Mouse (Mus musculus): ENCODE measurements around the gene Caap1. TPM values are rescaled to one million over a fixed set of nuclear protein-coding genes. Genes with fewer than 3 reads are reported as not detected.

Gene Caap1
- polyA plus RNA-seq, 1 experiment: 1.6 TPM

DNA sequence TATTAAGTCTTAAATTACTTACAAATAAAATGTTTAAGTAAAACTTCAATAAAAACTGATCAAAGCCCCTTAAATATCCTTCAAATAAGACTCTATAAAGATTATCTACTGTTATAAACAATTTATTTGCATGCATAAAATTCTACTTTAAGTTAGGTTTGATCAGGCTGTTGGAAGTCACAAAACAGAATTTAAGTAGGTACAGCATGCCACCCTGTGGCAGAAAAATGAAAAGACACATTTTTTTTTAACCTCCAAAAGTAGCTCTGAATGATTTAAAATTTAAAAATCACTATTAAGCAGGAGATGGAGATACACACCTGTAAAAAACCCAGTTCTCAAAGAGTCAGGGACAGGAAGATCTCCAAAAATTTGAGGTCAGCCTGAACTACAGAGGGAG lies 33.3 kb downstream of the Caap1 start:
- no peak for DNase-seq (ENCODE audit: low read depth, low spot score)

DNA sequence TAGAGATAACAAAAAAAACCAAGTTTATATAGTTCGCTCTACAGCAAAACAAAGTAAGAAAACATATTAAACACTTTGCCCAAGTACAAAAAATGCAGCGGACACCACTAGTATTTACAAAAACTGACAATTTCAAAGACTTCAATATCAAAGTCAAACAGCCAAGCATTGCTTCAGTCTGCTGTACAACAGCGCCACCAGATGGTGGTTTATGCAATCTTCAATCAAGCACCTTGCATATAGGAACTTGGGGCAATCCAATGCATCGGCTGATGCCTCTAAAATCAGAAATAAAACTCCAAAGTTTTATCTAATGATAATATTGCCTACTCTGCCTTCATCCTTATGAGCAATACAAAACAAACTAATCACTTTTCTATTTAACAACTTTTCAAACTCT lies 39.0 kb downstream of the Caap1 start:
- no peak for DNase-seq (ENCODE audit: low read depth, low spot score)

DNA sequence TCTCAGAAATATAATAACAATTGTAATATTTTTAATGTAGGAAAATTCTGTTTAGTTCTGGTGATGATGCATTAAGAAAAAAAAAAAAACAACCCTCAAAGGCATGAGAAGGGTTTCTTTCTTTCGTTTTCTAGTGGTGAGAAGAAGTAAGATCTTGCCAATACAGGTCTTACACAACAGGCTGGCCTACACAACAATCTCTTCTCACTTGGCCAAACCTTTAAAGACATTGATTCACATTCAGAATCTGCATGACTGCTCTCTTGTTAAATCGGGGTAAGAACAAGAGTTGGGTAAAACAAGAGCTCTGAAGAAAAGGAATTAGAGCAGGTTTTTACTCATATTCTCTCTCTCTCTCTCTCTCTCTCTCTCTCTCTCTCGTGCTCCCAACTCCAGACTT lies 41.2 kb downstream of the Caap1 start:
- 82% methylated on average over 3 of the region's 3 CpGs for WGBS

More for the DNA sequence above, 39.0 kb downstream of the Caap1 start:
- WGBS: 72% methylated on average over 4 of the region's 4 CpGs

DNA sequence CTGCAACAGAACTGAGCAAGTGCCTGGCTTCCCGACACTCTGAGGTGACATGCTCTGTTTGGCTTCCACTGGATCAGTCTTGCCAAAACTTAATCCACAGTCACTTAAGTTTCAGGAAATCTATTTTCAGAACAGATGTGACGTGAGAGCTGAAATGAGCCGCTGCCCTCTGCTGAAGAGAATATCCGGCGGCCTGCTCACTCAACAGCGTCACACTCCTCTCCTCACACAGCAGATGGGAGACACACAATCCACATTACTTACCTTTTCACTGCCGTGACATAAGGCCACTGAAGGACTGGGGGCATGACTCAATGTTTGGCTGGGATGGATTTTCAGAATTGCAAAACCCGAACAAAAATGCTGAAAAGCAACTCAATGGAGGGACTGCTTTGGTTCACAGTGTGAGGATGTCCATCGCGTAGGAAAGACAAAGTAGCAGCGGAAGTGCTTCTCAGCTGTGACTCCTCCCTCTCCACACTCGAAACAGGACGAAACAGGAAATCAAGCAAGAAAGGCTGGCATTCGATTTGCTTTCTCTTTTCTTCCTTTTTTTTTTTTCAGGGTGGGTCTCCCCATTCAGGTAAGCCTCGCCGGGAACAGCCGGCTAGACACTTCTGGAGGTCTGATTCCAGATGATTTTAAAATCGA lies 79.7 kb downstream of the Caap1 start:
- WGBS: 82% methylated on average over 18 of the region's 18 CpGs
- DNase-seq (ENCODE audit: low read depth, low spot score): no peak

More for the DNA sequence above, 41.2 kb downstream of the Caap1 start:
- DNase-seq (ENCODE audit: low read depth, low spot score): no peak

DNA sequence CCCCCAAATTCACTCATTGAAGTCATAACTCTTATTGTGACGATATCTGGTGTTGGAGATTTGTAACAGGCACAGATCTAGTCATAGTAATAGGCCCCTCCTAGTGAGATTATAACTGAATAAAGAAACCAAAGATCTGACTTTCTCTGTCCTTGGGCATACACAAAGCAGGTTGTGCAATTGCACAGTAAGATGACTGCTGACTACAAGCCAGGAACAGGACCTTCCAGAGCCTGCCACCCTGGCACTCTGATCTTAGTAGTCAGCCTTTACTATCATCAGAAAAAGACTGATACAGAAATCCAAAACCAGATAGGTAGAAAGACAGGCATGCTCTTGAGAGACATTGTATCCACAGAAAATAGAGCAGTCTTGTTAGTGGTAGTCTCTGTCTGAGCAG lies 83.3 kb downstream of the Caap1 start:
- 85% methylated on average over 1 of the region's 1 CpGs for WGBS
- no peak for DNase-seq (ENCODE audit: low read depth, low spot score)

DNA sequence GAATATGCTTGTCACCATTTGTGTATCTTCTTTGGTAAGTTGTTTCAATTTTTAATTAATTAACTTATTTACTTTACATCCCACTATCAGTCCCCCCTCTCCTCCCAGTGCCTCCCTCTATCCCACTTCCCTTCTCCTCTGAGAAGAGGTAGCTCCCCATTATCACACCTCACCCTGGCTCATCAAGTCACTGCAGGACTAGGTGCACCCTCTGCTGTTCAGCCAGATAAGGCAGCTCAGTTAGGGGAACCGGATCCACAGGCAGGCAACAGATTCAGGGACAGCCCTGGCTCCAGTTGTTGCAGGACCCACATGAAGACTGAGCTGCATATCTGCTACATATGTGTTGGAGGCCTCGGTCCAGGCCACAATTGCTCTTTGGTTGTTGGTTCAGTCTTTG lies 97.2 kb downstream of the Caap1 start:
- no peak for DNase-seq (ENCODE audit: low read depth, low spot score)
- 89% methylated on average over 2 of the region's 2 CpGs for WGBS

DNA sequence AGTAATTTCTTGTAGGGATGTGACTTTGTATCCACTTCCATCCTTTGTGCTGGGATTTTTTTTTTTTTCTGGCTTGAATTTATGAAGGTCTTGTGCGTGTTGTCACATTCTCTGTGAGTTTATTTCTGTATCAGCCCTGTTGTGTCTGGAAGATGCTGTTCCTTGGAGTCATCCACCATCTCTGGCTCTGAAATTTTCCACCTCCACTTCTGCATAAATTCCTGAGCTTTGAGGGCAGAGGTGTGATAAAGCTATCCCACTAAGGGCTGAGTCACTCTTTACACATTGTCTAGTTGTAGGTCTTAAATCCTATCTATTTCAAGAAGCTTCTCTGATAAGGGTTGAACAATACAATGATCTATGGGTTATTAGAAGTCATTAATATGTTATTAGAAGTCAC lies 101.7 kb downstream of the Caap1 start:
- WGBS: 88% methylated on average over 1 of the region's 1 CpGs
- no peak for DNase-seq (ENCODE audit: low read depth, low spot score)

Other genes with a start within 250 kb of the Caap1 start
- gene Gm10306, start 250 bp downstream of the Caap1 start, polyA plus RNA-seq (2012; rRNA removed): not detected in 2 replicates
- gene Plaa, start 46.4 kb upstream of the Caap1 start, polyA plus RNA-seq (2012; rRNA removed): 13.9 and 29.7 TPM in 2 replicates
- 0.56 and 0.62 TPM in 2 replicates for gene Ift74, start 57.7 kb upstream of the Caap1 start, polyA plus RNA-seq (2012; rRNA removed)
- gene Lrrc19, start 93.3 kb upstream of the Caap1 start, polyA plus RNA-seq (2012; rRNA removed): 7.9 and 12.7 TPM in 2 replicates
- 2.0 and 2.7 TPM in 2 replicates for gene Tek, start 182.5 kb upstream of the Caap1 start, polyA plus RNA-seq (2012; rRNA removed)

Data from large intestine, adult 2 months (tissue).